Mouse (Mus musculus) stomach, postnatal 0 days (tissue): ENCODE results near the gene Sh2d7.

ENCODE experiments used
- CTCF ChIP-seq: IDR thresholded peaks from 2 replicates; pipeline ENCODE4 v1.5.1; 2016; ENCODE audit warnings: antibody characterized with exemption, low read depth, mild to moderate bottlenecking, moderate library complexity
- EP300 ChIP-seq: optimal IDR thresholded peaks from 2 replicates; pipeline ENCODE3; 2016; ENCODE audit warnings: antibody characterized with exemption

DNA sequence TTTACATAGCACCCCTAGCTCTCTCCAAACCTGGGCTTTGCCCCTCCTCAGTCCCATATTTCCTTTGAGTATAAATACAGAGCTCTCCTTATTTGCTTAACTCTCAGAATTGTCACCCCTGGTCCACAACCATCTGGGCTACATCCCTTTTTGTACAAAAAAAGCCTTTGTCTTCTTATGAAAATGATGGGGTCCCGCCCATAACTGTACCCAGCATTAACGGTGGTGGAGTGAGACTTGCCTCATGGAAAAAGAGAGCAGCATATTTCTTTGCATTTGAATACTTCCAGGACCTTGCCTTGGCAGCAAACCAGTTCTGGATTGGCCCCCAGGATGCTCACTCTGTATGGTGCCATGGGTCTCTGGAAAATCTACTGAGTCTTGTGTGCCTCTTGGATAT is 8.8 kb upstream of the Sh2d7 start:
- TF ChIP-seq CTCF (no peak), EP300 (no peak)
